Mouse (Mus musculus) layer of hippocampus, adult 11-12 months (tissue): Measurements from ENCODE around the gene Rrp15.

Source experiments
- DNase-seq: peaks from one replicate; pipeline ENCODE4 v3.0.0; 2022; ENCODE audit warnings: low spot score

The Rrp15 gene

DNA sequence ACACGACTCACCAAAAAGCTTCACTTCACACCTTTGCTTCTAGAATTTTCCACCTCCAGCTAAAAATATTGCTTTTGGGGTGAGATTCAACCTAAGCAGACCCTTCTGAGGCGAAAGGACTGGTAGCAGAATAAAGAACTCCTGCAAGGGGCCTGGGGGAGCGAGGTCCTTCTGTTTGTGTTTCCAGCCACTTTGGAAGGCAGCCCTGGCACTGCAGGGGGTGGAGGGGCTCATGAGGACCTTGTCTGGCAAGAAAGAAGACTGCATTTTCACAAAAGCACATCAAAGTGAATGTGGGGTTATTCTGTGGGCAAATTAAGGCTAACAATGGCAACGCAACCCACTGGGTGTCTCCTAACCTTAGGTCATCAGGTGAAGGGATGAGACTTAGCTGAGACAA, 76.0 kb downstream of the Rrp15 start:
- no peak for DNase-seq
